Mouse (Mus musculus): Measurements from ENCODE around the gene Jun. TPM values are rescaled to one million over a fixed set of nuclear protein-coding genes. Genes with fewer than 3 reads are reported as not detected.
A peak's percentile ranks its signal among the peaks of the same experiment; 100 is the strongest.

Gene Jun
- total and polyA plus RNA-seq, 3 experiments = not detected

GRCm38 (mm10) chr4:95012256-95012655 is 39.8 kb downstream of the Jun start:
- Histone ChIP-seq H3K4me3 (ENCODE audit: control insufficient read depth in 1 of 2, insufficient read depth in 1 of 2, low read depth in 2 of 2, low read length in 2 of 2) (no peak overlapping the region), H3K79me2 (ENCODE audit: control insufficient read depth, insufficient read depth, low read length, poor library complexity) (no peaks in the 10 kb centered on the region), H3K9me3 (replicated peaks; ENCODE audit: insufficient read depth, low read length) (no peaks in the 10 kb centered on the region), H3K27ac (ENCODE audit: control insufficient read depth, low read depth, low read length) (no peak overlapping the region), H3K4me1 (ENCODE audit: control insufficient read depth in 1 of 2, insufficient read depth in 2 of 2, low read length in 2 of 2) (no peaks in the 10 kb centered on the region), H3K36me3 (ENCODE audit: control insufficient read depth in 1 of 2, insufficient read depth in 2 of 2, low read length in 2 of 2) (no peaks in the 10 kb centered on the region), H3K9ac (ENCODE audit: control insufficient read depth, low read depth, low read length, poor library complexity, severe bottlenecking) (no peak overlapping the region), H3K27me3 (ENCODE audit: control insufficient read depth in 1 of 2, insufficient read depth in 2 of 2, low read length in 2 of 2) (no peaks in the 10 kb centered on the region)
- TF ChIP-seq CTCF (IDR thresholded peaks at IDR 0.05 in 2 of 3, conservative IDR thresholded peaks at IDR 0.05 in 1 of 3; ENCODE audit: control insufficient read depth in 1 of 3, insufficient read depth in 1 of 3, low read depth in 2 of 3, low read length in 3 of 3, poor library complexity in 1 of 3, severe bottlenecking in 1 of 3) = no peak
- TF ChIP-seq CHD2 (IDR thresholded peaks at IDR 0.05; ENCODE audit: low read length) = no peak
- no peak for TF ChIP-seq E2F4 (IDR thresholded peaks at IDR 0.05; ENCODE audit: borderline replicate concordance, low read depth, low read length)
- TF ChIP-seq ZC3H11A (IDR thresholded peaks at IDR 0.05; ENCODE audit: low read depth, low read length) = no peak
- no peak for TF ChIP-seq ZNF384 (IDR thresholded peaks at IDR 0.05; ENCODE audit: low read depth, low read length)
- no peak for TF ChIP-seq ZKSCAN1 (IDR thresholded peaks at IDR 0.05; ENCODE audit: low read depth, low read length)
- TF ChIP-seq TCF12 (IDR thresholded peaks at IDR 0.05; ENCODE audit: low read depth, low read length) = no peak
- DNase-seq (ENCODE audit: low read depth, low spot score) = no peak

DNA sequence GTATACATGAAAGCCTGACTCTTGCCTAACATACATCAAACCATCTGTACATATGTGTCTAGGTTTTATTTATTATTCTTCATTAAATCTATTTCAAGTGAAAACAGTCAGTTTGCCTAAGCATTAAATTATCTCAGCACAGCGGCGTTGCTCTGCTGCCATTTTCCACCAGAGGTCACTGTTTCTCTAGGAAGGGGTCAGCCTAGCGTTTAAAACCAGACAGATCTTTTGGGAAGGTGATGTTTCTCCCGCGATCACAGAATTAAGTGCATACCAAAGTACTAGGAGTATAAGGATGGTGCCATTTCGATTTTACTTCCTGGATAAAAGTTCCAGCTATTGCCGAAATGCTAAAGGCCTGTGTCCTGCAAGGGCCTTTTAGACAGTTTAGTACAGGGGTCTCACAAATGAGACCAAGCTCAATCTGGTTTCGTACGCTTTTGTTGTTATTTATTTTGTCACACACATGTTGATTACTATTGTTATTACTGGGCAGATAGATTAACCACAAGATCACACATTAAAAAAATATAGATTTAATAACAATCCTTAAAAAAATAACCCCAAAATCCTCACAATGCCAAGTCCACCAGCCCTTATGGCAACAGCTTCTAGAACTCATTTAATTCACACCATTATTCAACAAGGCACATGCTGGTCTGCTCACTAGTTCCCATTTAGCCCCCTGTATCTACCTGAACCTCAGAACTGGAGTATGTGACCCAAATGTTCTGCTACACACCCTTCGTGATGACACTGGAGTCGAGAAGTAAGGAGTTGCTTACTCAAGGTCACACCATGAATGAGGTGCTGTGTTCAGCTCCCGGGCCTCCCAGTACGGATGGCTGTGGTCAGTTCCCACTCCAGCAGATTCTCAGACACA is 43.6 kb downstream of the Jun start:
- Histone ChIP-seq H3K9ac (ENCODE audit: control insufficient read depth, low read depth, low read length, poor library complexity, severe bottlenecking) (no peak overlapping the region), H3K4me3 (ENCODE audit: control insufficient read depth in 1 of 2, insufficient read depth in 1 of 2, low read depth in 2 of 2, low read length in 2 of 2) (no peak overlapping the region), H3K9me3 (replicated peaks; ENCODE audit: insufficient read depth, low read length) (no peaks in the 10 kb centered on the region), H3K27ac (ENCODE audit: control insufficient read depth, low read depth, low read length) (no peak overlapping the region), H3K4me1 (ENCODE audit: control insufficient read depth in 1 of 2, insufficient read depth in 2 of 2, low read length in 2 of 2) (no peaks in the 10 kb centered on the region), H3K79me2 (ENCODE audit: control insufficient read depth, insufficient read depth, low read length, poor library complexity) (no peaks in the 10 kb centered on the region), H3K27me3 (ENCODE audit: control insufficient read depth in 1 of 2, insufficient read depth in 2 of 2, low read length in 2 of 2) (no peaks in the 10 kb centered on the region), H3K36me3 (ENCODE audit: control insufficient read depth in 1 of 2, insufficient read depth in 2 of 2, low read length in 2 of 2) (no peaks in the 10 kb centered on the region)
- TF ChIP-seq POLR2AphosphoS5 (IDR thresholded peaks at IDR 0.05; ENCODE audit: borderline replicate concordance, low read depth, low read length) = no peak
- TF ChIP-seq SMC3 (IDR thresholded peaks at IDR 0.05; ENCODE audit: low read depth, low read length) = peak; percentile 99
- TF ChIP-seq CTCF (IDR thresholded peaks at IDR 0.05 in 2 of 3, conservative IDR thresholded peaks at IDR 0.05 in 1 of 3; ENCODE audit: control insufficient read depth in 1 of 3, insufficient read depth in 1 of 3, low read depth in 2 of 3, low read length in 3 of 3, poor library complexity in 1 of 3, severe bottlenecking in 1 of 3) = peak; percentile 84 to 94 (median 92)
- peak; percentile 98 for TF ChIP-seq ZC3H11A (IDR thresholded peaks at IDR 0.05; ENCODE audit: low read depth, low read length)
- TF ChIP-seq RAD21 (IDR thresholded peaks at IDR 0.05; ENCODE audit: low read depth, low read length) = peak; percentile 99
- peak; percentile 64 for DNase-seq (ENCODE audit: low read depth, low spot score)

DNA sequence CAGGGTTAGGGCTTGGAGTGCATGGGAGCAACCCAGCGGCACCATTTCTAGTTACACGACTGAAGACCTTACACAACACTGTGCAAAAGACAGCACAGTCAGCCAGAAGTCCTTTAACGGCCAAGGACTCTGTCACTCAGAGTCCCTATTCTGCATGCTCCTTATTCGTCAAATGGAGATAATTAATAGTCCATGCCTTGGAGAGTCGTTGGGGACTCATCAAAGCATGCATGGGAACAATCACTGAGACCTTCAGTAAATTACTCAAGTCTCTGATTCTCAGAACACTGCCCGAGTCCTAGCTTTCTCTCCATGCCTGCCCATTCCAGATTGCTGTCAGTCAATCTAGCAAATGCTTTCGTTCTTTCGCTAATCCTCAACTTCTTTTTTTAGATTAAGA is 44.3 kb downstream of the Jun start:
- H3K4me1 ChIP-seq (ENCODE audit: control insufficient read depth in 1 of 2, insufficient read depth in 2 of 2, low read length in 2 of 2) = no peaks in the 10 kb centered on the region
- no peaks in the 10 kb centered on the region for H3K36me3 ChIP-seq (ENCODE audit: control insufficient read depth in 1 of 2, insufficient read depth in 2 of 2, low read length in 2 of 2)
- peak; percentile 5 for DNase-seq (ENCODE audit: low read depth, low spot score)
- no peak overlapping the region for H3K9ac ChIP-seq (ENCODE audit: control insufficient read depth, low read depth, low read length, poor library complexity, severe bottlenecking)
- no peak overlapping the region for H3K27ac ChIP-seq (ENCODE audit: control insufficient read depth, low read depth, low read length)
- TF ChIP-seq SMC3 (IDR thresholded peaks at IDR 0.05; ENCODE audit: low read depth, low read length) = no peak
- TF ChIP-seq CHD2 (IDR thresholded peaks at IDR 0.05; ENCODE audit: low read length) = no peak
- TF ChIP-seq BHLHE40 (IDR thresholded peaks at IDR 0.05; ENCODE audit: borderline replicate concordance, low read depth, low read length) = no peak
- no peak for TF ChIP-seq GABPA (IDR thresholded peaks at IDR 0.05; ENCODE audit: low read depth, low read length)
- TF ChIP-seq ZC3H11A (IDR thresholded peaks at IDR 0.05; ENCODE audit: low read depth, low read length) = no peak
- no peak overlapping the region for H3K4me3 ChIP-seq (ENCODE audit: control insufficient read depth in 1 of 2, insufficient read depth in 1 of 2, low read depth in 2 of 2, low read length in 2 of 2)
- no peaks in the 10 kb centered on the region for H3K79me2 ChIP-seq (ENCODE audit: control insufficient read depth, insufficient read depth, low read length, poor library complexity)
- H3K9me3 ChIP-seq (replicated peaks; ENCODE audit: insufficient read depth, low read length) = no peaks in the 10 kb centered on the region
- no peaks in the 10 kb centered on the region for H3K27me3 ChIP-seq (ENCODE audit: control insufficient read depth in 1 of 2, insufficient read depth in 2 of 2, low read length in 2 of 2)

Measured in MEL (cell line).